Mouse (Mus musculus) c-Kit-positive CD71-positive TER-119-negative erythroid progenitor cells, embryonic 14.5 days (primary cell): ENCODE measurements around the gene Gse1.

Experiments used
- DNase-seq: peaks from one replicate; pipeline ENCODE4 v3.0.0-alpha.2; 2013; ENCODE audit warnings: low read depth

Gse1 gene

DNA sequence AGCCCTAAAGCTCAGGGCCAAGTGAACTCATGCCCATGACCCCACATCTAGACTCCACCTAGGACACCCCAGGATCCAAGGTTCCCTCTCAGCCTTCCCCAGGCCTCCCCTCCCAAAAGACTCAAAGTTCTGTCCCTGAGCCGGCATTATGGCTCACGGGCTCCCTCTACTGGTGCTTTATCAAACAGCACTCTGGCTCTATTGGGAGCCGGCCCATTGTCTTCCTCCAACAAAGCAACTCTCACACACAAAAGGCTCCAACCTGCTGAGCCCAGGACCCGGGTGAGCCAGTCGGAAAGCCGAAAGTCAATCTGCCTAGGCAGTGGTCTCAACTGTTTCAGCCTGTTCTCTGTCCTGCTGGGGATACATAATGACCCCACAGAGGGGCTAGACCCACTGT, 389.9 kb downstream of the Gse1 start:
- peak; percentile 59 for DNase-seq

DNA sequence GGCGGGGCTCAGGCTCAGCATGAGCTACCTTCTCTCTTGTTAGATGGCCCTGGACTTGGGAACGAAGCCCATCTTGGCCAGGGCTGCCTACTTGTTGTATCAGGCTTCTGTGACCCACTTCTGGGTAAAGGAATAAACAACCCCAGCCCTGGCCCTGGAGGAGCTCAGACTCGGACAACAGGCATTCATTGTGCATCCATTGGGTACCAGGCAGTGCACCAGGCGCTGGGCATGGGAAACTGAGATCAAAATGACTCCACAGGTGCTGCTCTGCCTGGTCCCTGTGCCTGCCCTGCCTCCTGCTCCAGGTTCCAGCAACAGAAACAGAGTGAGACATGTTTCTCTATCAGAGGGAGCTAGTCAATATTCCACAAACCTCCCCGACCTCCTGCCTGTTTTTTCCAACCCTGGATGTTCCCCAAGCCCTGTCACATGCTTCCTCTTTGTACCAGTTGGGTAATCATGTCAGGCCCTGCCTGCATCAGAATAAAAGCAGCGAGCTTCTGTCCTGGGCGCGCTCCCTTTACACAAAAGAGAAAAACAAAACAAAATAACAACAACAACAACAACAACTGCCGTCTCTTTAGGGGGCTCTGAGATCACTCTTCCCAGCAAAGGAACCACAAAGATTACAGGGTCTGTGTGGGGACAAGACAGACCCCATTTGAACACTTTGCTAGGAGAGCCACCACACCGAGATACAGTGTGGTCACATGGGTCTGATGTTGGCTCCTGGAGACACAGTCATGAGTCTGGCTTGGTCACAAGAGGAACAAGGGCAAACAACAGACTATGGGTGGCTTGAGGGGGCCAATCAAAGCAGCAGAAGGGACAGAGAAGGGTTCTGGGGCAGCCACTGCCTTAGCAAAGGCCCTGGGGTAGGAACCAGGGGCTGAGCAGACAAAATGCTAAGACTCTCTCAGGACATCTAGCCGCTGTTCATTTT, 391.3 kb downstream of the Gse1 start:
- no peak for DNase-seq

DNA sequence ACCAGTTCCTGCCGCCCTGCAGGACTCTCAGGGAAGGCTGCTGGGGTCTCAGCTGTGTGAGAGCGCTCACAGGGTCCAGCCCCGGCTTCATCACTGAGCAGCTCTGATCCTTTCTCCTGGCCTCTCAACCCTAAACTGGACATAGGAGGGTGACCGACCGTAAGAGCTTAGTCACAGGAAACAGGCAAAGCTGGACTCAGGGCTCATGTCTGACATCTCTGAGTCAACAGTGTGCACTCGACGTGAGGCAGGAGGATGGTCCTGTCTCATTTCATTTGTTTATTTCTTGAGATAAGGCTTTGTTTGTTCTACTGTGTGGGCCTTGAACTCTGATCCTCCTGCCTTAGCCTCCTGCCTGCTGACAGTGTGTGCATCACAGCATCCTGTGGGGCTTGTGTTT, 392.2 kb downstream of the Gse1 start:
- no peak for DNase-seq

DNA sequence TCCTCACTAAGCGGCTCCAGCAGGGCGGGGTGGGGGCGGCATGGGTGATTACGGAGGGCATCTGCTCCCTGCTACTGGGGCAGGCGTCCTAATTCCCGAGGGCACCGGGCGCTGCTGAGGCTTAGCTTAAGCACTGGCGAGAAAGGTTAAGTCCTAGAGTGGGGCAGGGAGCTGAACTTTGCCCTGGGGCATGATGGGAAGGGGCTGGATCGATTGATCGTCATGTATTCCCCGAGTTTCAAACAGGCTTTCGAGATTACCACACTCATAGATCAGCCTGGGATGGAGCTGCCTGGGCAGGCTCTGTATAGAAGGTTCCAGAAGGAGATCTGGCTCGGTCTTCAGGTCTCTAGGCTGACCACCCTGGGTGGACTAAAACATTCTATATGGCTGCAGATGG, 393.9 kb downstream of the Gse1 start:
- DNase-seq: no peak

DNA sequence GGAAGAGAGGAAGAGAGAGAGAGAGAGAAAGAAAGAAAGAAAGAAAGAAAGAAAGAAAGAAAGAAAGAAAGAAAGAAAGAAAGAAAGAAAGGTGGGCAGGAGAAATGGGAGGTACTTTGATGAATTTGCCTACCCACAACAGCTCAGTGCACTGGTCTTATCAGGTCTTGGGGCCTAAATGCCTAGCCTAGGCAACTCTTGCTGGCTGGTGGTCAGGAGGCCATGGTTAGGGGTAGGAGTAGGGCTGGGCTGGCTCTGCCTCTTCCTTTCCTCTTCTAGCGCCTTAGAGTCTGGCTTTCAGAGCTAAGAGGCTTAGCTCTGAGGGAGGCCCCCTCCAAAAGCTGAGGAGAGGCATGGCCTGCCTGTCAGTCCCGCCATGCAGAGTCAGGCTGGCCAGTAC, 395.4 kb downstream of the Gse1 start:
- no peak for DNase-seq

DNA sequence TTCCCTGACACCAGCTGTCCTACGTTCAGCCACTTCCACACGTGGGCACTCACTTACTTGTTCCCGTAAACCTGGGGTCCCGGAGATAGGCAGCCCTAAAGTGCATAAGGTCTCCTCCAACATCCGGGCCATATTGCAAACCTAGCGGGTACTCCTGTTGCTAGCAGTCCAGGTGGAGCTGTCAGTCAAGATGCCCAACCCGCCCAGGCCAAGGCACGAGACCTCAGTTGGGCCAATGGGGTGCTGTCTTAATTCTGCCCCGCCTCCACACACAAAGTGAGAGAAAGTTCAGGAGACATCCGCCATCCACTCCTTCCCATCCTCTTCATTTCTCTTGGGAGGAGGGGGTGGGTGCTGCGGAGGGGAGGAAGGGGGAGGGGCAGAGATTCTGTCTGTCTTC, 398.2 kb downstream of the Gse1 start:
- no peak for DNase-seq

DNA sequence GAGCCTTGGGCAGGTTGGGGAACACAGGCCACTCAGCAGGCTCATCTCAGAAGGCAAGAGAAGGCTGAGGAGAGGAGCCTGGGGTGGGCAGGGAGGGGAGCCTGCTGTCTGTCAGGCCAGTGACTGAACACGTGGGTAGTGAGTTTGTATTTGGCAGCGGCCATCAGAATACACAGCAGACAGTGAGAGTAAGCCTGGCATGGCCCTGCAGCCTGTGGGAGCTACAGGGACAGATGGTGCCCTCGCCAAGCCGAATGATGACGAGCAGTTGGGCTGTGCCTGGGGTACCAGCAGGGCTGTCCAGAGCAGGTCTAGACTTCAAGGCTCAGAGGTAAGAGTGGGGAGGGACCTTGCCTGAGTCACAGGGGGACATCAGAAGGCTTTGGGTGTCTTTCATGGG, 399.0 kb downstream of the Gse1 start:
- no peak for DNase-seq

DNA sequence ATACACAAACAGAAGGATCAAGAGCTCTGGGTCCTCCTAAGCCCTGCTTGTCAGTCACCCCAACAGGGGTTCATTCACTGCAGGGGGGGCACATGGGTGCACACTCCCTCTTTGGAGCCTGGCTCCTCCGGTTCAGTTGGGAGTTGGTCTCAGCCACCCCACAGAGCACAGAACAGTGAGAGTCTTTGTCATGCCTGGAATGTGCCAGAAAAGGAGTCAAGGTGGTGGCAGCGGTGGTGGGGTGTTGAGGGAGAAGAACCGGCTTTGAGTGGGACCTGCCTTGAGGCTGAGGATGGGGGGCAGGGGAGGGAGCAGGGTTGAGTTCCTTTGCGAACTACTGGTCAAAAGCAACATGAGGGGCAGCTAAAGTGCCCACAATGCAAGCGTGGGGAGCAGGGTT, 401.8 kb downstream of the Gse1 start:
- no peak for DNase-seq

DNA sequence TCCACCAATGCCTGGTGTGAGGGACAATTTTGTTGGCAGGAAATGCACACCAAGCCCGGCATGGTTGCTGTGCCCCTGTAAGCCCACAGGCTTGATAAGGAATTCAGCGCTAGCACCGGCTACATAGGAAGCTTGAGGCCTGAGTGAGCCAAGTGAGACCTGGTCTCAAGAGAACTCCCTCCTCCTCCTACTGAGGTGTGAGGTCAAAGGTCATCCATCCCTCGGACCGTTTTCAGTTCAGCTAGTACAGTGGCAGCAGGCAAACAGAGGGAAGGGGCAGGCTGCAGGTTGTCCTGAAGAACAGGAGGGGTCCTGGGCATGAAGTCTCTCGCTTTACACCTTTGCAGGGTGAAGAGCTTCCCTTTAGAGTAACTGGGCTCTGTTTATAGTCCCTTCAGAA, 402.6 kb downstream of the Gse1 start:
- DNase-seq: no peak
